Mouse (Mus musculus): Measurements from ENCODE around the gene Slpi. TPM values are rescaled to one million over a fixed set of nuclear protein-coding genes. Genes with fewer than 3 reads are reported as not detected.

Slpi gene
- total RNA-seq, 2 experiments from 2014 or later = 1.8 TPM; not detected in 1

DNA sequence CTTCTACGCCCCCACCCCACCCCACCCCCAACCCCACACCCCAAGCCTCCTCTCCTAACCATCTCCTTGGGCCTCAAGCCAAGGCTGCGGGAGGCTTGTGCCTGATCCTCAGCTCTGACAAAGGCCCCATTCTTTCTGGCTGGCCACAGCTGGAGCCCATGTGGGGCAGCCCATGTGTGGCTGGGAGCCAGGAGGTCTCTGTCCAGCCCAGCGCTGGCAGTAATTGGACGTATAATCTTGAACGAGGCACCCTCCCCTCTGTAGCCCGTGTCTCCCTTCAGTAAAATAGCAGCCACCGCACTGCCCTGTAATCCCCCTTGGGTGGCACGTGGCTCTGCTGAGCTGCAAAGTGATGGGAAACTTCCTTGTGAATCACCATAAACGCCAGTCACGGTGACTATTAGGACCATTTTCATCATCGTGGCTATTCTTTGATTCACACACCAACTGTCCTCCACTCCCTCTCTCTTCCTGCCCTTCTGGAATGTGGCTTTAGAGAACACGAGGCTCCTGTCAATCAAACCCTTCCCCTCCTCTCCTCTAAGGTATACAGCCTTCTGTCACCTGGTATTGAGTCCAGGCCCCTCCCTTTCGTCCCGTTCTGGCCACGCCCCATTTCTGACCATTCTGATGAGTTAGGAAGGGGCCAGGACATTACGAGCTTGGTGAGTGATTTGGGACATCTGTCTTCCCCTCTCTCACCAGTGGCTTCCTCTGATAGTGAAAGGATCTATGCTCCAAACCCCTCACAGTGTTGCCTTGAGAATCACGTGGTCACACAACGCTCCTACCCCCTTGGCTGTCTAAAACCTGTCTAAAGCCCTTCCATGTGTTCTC, 2.8 kb downstream of the Slpi start:
- Histone ChIP-seq H3K27ac (no peak overlapping the region), H3K4me3 (no peak overlapping the region)
- no peak for TF ChIP-seq CTCF (conservative IDR thresholded peaks at IDR 0.05)
- DNase-seq (ENCODE audit: low spot score in 2 of 2) = peak in 1 of 2 experiments; percentile 48

DNA sequence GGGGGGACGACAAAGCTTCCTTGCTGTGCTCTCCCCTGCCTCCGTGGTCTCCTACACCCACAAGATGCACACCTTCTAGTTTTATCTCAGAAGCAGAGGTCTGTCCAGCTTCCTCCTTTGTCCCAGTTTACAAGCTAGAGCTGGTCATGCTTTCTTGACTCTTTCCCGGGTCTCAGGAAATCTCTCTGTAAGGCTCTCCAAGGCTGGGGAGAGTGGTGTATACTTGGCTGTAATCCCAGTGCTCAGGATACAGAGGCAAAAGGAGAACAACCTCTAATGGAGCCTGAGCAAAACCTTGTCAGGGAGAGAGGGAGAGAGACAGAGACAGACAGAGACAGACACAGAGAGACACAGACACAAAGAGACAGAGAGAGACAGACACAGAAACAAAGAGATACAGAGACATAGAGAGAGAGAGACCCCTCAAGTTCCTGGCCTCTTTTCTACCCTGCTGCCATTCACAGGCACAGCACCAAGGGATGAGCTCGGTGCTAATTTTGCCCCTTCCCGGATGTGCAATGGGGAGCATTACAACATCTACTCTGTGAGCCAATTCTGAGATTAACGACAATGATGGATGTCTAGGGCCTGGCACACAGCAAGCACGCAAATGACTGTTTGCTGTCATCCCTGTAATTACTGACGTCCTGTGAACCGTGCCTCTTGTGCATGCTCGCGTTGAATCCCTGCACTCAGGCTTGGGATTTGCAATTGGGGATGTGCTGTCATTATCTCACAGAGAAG, 5.1 kb downstream of the Slpi start:
- Histone ChIP-seq H3K27ac (no peak overlapping the region), H3K4me3 (no peak overlapping the region)
- DNase-seq (ENCODE audit: low spot score in 2 of 2) = no peak
- no peak for TF ChIP-seq CTCF (conservative IDR thresholded peaks at IDR 0.05)

DNA sequence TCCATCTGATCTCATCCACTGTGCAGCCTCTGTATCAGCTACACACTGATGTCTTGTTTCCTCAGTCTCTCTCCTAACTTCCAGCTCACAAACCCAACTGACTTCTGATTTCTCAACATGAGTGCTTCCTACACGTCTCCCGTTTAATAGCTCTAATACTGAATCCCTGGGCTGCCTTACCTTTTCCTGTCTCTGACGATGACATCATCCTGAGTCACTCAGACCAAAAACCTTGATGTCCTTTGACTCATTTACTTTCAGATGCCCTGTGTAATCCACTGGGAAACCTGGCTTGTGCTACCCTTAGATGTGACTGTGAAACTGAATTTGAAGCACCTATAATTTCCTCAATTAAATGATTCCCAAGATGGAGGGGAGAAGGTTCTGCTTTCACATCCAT, 5.9 kb downstream of the Slpi start:
- DNase-seq (ENCODE audit: low spot score in 2 of 2) = no peak
- TF ChIP-seq CTCF (conservative IDR thresholded peaks at IDR 0.05) = no peak
- H3K27ac ChIP-seq = no peak overlapping the region
- no peak overlapping the region for H3K4me3 ChIP-seq

DNA sequence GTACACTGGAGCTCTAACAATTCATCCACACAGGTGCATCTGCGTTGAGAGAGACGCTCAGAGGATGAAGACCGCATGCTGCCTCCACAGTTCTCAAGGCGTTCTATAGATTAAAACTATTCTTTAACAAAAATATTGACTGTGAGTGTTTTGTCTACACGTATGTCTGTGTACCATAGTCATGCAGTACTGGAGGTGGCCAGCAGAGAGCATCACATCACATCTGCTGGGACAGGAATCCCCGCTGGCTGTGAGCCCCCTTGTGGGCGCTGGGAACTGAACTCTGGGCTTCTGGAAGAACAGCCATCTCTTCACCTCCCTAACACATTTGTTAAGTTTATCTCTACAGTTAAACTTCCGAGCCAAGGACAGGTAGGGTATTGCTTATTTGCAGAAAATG, 7.2 kb downstream of the Slpi start:
- DNase-seq (ENCODE audit: low spot score in 2 of 2) = no peak
- no peak overlapping the region for H3K27ac ChIP-seq
- peak; percentile 58 for TF ChIP-seq CTCF (conservative IDR thresholded peaks at IDR 0.05)

DNA sequence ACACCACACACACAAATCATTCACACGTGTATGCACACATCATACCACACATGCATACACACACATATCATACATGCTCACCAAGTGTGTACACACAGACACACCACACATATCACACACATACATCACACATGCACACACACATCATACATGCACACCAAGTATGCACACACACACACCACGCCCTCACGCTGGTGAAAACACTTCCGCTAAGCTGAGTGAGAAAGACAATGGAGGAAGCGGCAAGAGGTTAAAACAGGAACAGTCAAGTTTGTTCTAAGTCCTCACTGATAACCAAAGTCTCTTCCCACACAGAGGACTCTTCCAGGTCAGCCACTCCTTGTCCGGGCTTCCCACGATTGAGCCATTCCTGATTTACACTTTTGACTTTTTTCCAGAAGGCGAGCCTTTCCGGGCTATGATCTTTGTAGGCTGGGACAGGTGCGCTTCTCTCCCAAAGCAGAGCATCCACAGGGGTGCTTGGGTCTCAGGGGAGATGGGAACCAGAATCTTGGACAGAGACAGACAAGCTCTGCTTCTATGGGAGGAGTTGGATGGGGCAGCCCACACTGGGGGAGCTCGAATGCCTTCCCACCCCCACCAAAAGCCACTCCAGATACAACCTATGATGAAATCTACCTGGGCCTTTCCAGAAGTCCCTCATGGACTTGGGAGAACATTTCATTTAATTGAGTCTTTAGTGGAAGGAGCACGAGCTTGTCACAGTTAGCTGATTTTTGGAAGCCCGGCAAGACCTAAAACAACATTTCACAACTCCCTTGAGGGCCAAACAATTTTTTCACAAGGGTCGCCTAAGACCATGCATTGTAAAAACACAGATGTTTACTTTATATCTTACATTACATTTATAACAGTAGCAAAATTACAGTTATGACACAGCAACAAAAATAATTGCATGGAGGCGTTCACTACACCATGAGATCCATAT, 11.1 kb downstream of the Slpi start:
- no peak for DNase-seq (ENCODE audit: low spot score in 2 of 2)
- Histone ChIP-seq H3K27ac (no peak overlapping the region), H3K4me3 (no peak overlapping the region)
- TF ChIP-seq CTCF (conservative IDR thresholded peaks at IDR 0.05) = no peak

More for the DNA sequence above, 7.2 kb downstream of the Slpi start:
- no peak overlapping the region for H3K4me3 ChIP-seq

DNA sequence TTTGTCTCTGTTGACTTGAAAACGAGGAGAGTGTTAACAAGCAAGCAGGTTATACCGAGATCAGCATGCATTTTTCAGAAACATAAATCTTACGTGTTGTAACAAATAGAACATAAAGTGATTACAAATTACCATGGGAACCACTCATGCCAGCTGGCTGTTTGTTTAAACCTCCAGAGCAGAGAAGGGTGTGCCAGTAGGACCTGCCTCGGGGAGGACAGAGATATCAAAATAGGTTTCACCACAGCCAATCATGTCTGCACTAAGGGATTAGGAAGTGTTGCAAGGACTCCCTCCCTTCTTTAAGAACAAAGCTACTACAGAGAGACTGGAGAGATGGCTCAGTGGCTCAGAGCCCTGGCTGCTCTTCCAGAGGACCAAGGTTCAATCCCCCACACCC, 15.7 kb downstream of the Slpi start:
- DNase-seq (ENCODE audit: low spot score in 2 of 2) = peak; percentile 41 to 51
- Histone ChIP-seq H3K27ac (peak overlapping the region; percentile 23; the same call in 1 of the 2 replicates), H3K4me3 (no peak overlapping the region)
- TF ChIP-seq CTCF (conservative IDR thresholded peaks at IDR 0.05) = no peak

DNA sequence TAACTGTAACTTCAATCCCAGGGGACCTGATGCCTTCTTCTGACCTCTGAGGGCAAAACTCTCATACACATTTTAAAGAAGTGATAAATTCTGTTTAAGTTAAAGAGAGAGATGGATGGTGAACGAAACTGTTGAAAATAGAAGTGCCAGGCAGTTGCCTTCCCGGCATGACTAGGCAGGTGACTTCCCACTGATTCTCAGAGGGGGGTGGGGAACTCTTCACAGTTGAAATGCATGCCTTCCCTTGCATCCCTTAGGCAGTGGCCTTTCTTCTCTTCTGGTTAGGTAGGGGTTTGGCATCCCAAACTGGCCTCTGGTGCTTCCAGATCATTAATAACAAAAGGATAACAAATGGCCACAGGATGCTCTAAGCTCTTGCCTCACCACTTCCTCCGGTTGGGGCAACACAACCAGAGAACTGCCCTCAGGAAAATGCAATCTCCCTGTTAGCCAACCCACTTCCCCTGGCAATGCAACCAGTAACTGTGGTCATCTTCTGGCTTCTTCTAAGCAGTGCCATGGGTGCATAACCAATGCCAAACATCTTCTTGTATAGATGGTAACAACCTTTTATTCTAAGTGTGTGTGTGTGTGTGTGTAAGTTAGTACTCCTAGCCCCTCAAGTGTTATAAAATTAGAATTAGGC, 16.4 kb downstream of the Slpi start:
- DNase-seq (ENCODE audit: low spot score in 2 of 2) = no peak
- H3K27ac ChIP-seq = no peak overlapping the region
- TF ChIP-seq CTCF (conservative IDR thresholded peaks at IDR 0.05) = no peak
- no peak overlapping the region for H3K4me3 ChIP-seq

DNA sequence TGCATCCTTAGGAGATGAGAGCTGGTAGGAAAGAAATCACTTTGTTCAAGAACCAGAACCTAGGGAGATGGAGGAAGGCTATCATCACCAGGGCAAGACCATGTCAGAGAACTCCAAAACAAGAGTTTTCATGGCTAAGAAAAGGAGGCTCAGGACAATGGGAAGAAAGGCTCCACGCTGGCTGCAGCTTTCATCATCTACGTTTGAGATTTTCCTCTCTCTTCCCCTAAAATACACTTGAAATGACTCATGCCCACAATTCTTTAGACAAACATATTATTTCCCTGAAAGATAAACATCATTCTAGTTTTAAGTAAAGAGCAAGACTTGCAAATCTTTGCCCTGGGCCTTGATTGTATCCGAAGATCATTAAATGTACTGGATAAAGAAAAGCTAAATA, 17.5 kb downstream of the Slpi start:
- H3K27ac ChIP-seq = no peak overlapping the region
- no peak for TF ChIP-seq CTCF (conservative IDR thresholded peaks at IDR 0.05)
- no peak for DNase-seq (ENCODE audit: low spot score in 2 of 2)
- H3K4me3 ChIP-seq = no peak overlapping the region

DNA sequence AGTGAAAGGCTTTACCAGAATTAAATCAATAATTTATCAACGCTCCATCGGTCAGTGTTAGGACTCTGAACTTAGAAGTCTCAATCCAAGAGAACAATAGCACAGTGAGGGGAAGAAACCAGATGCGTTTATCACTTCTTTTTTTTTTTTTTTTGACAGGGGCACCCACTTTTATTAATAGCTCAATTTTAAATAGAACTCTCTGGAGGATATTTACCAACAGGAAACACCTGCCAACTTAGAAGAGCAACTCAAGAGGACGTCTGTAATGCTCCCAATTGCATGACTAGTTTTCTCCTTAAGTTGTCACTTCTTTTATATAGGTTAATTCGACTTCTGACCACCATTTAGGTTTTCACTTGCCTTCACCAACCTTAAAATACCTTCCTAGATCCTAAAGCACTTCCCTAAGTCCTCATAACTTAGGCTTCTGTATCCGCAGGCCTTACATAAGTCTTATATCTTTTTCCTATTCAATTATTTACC, 20.2 kb downstream of the Slpi start:
- Histone ChIP-seq H3K27ac (no peak overlapping the region), H3K4me3 (no peak overlapping the region)
- DNase-seq (ENCODE audit: low spot score in 2 of 2) = no peak
- TF ChIP-seq CTCF (conservative IDR thresholded peaks at IDR 0.05) = no peak

DNA sequence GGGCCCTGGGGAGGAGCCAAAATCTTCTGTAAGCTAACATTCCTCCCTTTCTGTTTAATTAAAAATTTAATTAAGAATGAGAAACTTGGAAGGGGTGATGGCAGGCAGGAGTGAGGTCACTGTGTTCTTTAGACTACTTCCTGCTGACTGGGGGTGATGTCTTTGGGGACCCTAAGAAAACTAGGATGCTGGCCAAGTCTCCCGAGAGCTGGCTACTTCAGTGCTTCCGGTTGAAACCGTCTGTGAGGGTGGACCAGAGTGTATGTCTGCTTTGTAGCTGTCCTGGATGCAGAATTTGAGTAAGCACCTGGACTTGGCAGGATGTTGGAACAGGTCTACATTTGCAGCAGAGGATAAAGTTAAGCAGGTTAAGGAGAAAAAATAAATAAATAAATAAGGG, 21.9 kb downstream of the Slpi start:
- no peak overlapping the region for H3K27ac ChIP-seq
- no peak for DNase-seq (ENCODE audit: low spot score in 2 of 2)
- TF ChIP-seq CTCF (conservative IDR thresholded peaks at IDR 0.05) = no peak
- H3K4me3 ChIP-seq = no peak overlapping the region

DNA sequence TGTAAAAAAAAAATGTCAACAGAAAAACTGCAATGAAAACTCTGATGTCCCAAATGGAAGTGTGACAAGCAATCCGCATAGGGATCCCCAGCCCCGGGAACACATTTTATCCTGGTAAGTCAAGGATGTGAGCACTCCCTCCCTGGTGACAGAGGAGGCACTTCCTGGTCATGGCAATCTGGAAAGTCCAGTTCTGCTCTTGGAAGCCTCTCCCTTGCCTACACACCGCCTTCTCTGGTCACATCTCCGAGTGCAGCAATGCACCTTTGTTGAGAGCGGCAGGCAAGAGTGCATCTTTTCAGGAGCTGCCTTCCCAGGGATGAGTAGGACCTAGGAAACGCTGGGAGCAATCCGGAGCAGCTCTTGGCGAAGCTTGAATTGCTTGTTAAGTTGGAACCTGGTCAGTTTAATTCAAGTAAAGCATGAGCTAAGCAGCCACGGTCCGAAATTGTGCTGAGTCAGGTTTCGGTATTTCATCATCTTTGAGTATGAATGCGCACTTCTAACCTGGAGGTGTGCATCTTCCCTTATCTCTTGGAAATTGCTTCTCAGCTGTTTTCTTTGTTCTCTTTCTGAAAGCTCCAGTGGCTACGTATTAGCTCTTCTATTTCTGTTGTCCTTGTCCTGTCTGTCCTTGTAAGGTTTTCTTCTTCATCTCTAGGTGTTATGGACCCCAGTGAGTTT, 27.8 kb downstream of the Slpi start:
- TF ChIP-seq CTCF (conservative IDR thresholded peaks at IDR 0.05) = no peak
- no peak for DNase-seq (ENCODE audit: low spot score in 2 of 2)
- Histone ChIP-seq H3K27ac (no peak overlapping the region), H3K4me3 (no peak overlapping the region)

DNA sequence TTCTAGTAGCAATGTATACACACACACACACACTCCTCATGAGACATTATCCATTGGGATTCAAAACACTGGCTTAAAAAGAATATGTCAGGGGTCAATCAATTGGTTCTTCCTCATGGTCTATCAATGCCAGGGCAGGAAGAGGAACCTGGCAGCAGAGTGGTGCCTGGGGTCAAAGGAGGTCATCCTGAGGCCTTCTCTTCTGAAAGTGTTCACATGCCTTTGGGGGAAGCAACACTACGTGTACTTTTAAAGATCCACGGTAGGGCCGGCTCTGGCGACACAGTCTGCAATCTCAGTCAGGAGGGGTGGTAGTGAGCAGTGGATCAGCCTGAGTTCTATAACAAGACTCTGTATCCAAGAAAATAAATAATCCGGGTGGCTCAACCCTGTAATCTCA, 29.2 kb downstream of the Slpi start:
- H3K4me3 ChIP-seq = no peak overlapping the region
- TF ChIP-seq CTCF (conservative IDR thresholded peaks at IDR 0.05) = no peak
- no peak for DNase-seq (ENCODE audit: low spot score in 2 of 2)
- H3K27ac ChIP-seq = no peak overlapping the region
